Mouse (Mus musculus) cerebellum, postnatal 25 days (tissue): ENCODE data around the gene Map7d1.

ENCODE experiments used
- DNase-seq, 2 experiments: peaks; one replicate each; pipeline ENCODE4 v3.0.0; 2021; ENCODE audit warnings: mixed read lengths in 2 of 2

Gene Map7d1

GRCm38 (mm10) chr4:126256131-126256791 lies at the start of gene Map7d1:
Gene Map7d1, minus strand, starts transcription at chr4:126256343.
- DNase-seq = peak; percentile 95 to 96

GRCm38 (mm10) chr4:126305428-126305827 lies 49.3 kb upstream of the Map7d1 start:
- no peak for DNase-seq

- peak in 1 of 2 experiments; percentile 25 for DNase-seq
Measured at GRCm38 (mm10) chr4:126303877-126304276, 47.7 kb upstream of the Map7d1 start.

- peak; percentile 54 to 63 for DNase-seq
Measured at GRCm38 (mm10) chr4:126301584-126302309, 45.6 kb upstream of the Map7d1 start.

- peak in 1 of 2 experiments; percentile 27 for DNase-seq
Measured at GRCm38 (mm10) chr4:126300916-126301583, 44.9 kb upstream of the Map7d1 start.

- DNase-seq = peak; percentile 81 to 85
Measured at GRCm38 (mm10) chr4:126296617-126297101, 40.5 kb upstream of the Map7d1 start.

- DNase-seq = no peak
Measured at GRCm38 (mm10) chr4:126295937-126296336, 39.8 kb upstream of the Map7d1 start.

- no peak for DNase-seq
Measured at GRCm38 (mm10) chr4:126295152-126295551, 39.0 kb upstream of the Map7d1 start.

GRCm38 (mm10) chr4:126291196-126291595 lies 35.1 kb upstream of the Map7d1 start:
- no peak for DNase-seq

GRCm38 (mm10) chr4:126290314-126290713 lies 34.2 kb upstream of the Map7d1 start:
- no peak for DNase-seq

- DNase-seq = no peak
Measured at GRCm38 (mm10) chr4:126288085-126288666, 32.0 kb upstream of the Map7d1 start.

- DNase-seq = no peak
Measured at GRCm38 (mm10) chr4:126287302-126287995, 31.3 kb upstream of the Map7d1 start.

GRCm38 (mm10) chr4:126286492-126286891 lies 30.3 kb upstream of the Map7d1 start, which contains the start of gene Col8a2:
Gene Col8a2, plus strand, starts transcription at chr4:126286793.
- DNase-seq = no peak

- no peak for DNase-seq
Measured at GRCm38 (mm10) chr4:126283582-126283981, 27.4 kb upstream of the Map7d1 start.

GRCm38 (mm10) chr4:126281706-126282105 lies 25.6 kb upstream of the Map7d1 start:
- no peak for DNase-seq

- no peak for DNase-seq
Measured at GRCm38 (mm10) chr4:126278961-126279360, 22.8 kb upstream of the Map7d1 start.

- no peak for DNase-seq
Measured at GRCm38 (mm10) chr4:126278565-126278915, 22.4 kb upstream of the Map7d1 start.

- peak; percentile 75 to 81 for DNase-seq
Measured at GRCm38 (mm10) chr4:126277906-126278564, 21.9 kb upstream of the Map7d1 start.

GRCm38 (mm10) chr4:126275681-126276131 lies 19.6 kb upstream of the Map7d1 start:
- peak; percentile 81 to 85 for DNase-seq

GRCm38 (mm10) chr4:126275081-126275480 lies 18.9 kb upstream of the Map7d1 start:
- DNase-seq = peak; percentile 58 to 65

- DNase-seq = peak; percentile 90 to 91
Measured at GRCm38 (mm10) chr4:126273753-126274152, 17.6 kb upstream of the Map7d1 start.

GRCm38 (mm10) chr4:126269292-126269691 lies 13.1 kb upstream of the Map7d1 start:
- no peak for DNase-seq
